Mouse (Mus musculus): ENCODE measurements at regions not wholly inside any gene's neighbourhood (a gene's known extent, or its start where the extent isn't known, plus 50 kb on each side); places are given as distances from the start of the nearest gene placed in this dataset.
A peak's percentile ranks its signal among the peaks of the same experiment; 100 is the strongest.
"Not testable (repeated sequence)": the region's sequence is repeated elsewhere in the genome, so short reads cannot be mapped to it uniquely, and the experiment has no call there.

DNA sequence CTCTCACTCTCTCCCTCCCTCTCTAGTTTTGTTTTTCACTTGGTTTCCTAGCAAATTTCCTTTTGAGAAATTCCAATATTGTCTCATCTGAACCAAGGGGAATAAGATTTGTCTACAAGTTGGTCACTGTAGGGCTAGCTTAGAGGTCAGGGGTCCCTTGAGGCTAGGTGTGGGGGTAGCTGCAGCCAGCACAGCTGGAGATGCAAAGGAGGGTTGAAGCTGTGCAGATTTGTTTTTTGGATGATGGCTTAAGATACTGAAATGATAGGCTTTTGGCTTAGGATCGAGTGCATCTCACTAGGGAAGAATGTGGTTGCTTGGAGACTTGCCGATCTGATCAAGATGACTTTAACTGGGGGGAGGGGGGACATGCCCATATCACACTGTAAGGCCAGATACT lies 88.3 kb upstream of the Tmem28 start:
- Histone ChIP-seq H3K4me2 (ENCODE audit: low read depth, low read length) (no peak overlapping the region), H3K9me3 (ENCODE audit: control insufficient read depth, low read length) (no peaks in the 10 kb centered on the region), H3K4me1 (ENCODE audit: control insufficient read depth, insufficient read depth, low read length) (no peaks in the 10 kb centered on the region), H3K9ac (ENCODE audit: low read depth, low read length) (no peak overlapping the region), H3K36me3 (ENCODE audit: control insufficient read depth, insufficient read depth, low read length) (no peaks in the 10 kb centered on the region), H3K4me3 (ENCODE audit: low read depth, low read length) (no peak overlapping the region), H3K27me3 (replicated peaks; ENCODE audit: control insufficient read depth, insufficient read depth, low read length) (peaks cover 23% of the 10 kb centered on the region), H3K27ac (replicated peaks; ENCODE audit: low read depth, low read length) (no peak overlapping the region)
- WGBS = 64% methylated on average over 2 of the region's 2 CpGs
- ATAC-seq (ENCODE audit: low read depth) (no peak), DNase-seq (ENCODE audit: low spot score) (peak; percentile 12)

- peak; percentile 16 for DNase-seq (ENCODE audit: low spot score)
- H3K27me3 ChIP-seq (replicated peaks; ENCODE audit: control insufficient read depth, insufficient read depth, low read length) = peaks cover 5% of the 10 kb centered on the region
- 4% methylated on average over 1 of the region's 1 CpGs for WGBS
These were observed 95.7 kb upstream of the Tmem28 start for GRCm38 (mm10) chrX:99725101-99725500.

DNA sequence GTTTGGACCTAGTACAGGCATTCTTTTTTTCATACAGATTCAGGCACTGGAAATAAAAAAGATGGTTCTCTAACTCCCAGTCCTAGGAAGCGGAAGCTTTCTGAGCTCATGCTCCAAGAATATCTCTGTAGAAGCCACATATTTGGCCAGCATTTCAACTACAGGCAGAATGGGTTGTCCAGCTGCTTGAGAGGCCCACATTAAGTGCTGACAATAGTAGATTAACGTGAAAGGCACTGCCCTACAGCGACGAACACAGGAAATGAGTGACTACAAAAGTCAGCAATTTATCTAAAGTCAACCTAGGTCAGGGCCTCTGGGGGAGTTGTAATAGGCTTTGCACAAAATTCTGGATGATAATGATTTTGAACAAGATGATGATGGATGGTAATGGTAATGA lies 125.5 kb upstream of the Tmem28 start:
- ATAC-seq (ENCODE audit: low read depth) = no peak
- H3K4me3 ChIP-seq (ENCODE audit: low read depth, low read length) = no peak overlapping the region
- no peak for DNase-seq (ENCODE audit: low spot score)
- H3K9ac ChIP-seq (ENCODE audit: low read depth, low read length) = no peak overlapping the region
- no peaks in the 10 kb centered on the region for H3K36me3 ChIP-seq (ENCODE audit: control insufficient read depth, insufficient read depth, low read length)
- 52% methylated on average over 4 of the region's 4 CpGs for WGBS
- H3K27me3 ChIP-seq (replicated peaks; ENCODE audit: control insufficient read depth, insufficient read depth, low read length) = peaks cover 16% of the 10 kb centered on the region; the same call in 1 of the 2 replicates
- H3K9me3 ChIP-seq (ENCODE audit: control insufficient read depth, low read length) = no peaks in the 10 kb centered on the region
- no peak overlapping the region for H3K27ac ChIP-seq (replicated peaks; ENCODE audit: low read depth, low read length)
- no peak overlapping the region for H3K4me2 ChIP-seq (ENCODE audit: low read depth, low read length)
- H3K4me1 ChIP-seq (ENCODE audit: control insufficient read depth, insufficient read depth, low read length) = no peaks in the 10 kb centered on the region

More at GRCm38 (mm10) chrX:99725101-99725500, 95.7 kb upstream of the Tmem28 start:
- no peak overlapping the region for H3K4me2 ChIP-seq (ENCODE audit: low read depth, low read length)
- H3K9ac ChIP-seq (ENCODE audit: low read depth, low read length) = no peak overlapping the region
- H3K9me3 ChIP-seq (ENCODE audit: control insufficient read depth, low read length) = no peaks in the 10 kb centered on the region
- no peak for ATAC-seq (ENCODE audit: low read depth)
- H3K4me3 ChIP-seq (ENCODE audit: low read depth, low read length) = no peak overlapping the region
- no peak overlapping the region for H3K27ac ChIP-seq (replicated peaks; ENCODE audit: low read depth, low read length)
- no peaks in the 10 kb centered on the region for H3K4me1 ChIP-seq (ENCODE audit: control insufficient read depth, insufficient read depth, low read length)
- H3K36me3 ChIP-seq (ENCODE audit: control insufficient read depth, insufficient read depth, low read length) = no peaks in the 10 kb centered on the region

GRCm38 (mm10) chrX:99690971-99691370 lies 129.8 kb upstream of the Tmem28 start:
- Histone ChIP-seq H3K4me1 (ENCODE audit: control insufficient read depth, insufficient read depth, low read length) (no peaks in the 10 kb centered on the region), H3K27ac (replicated peaks; ENCODE audit: low read depth, low read length) (no peak overlapping the region), H3K27me3 (replicated peaks; ENCODE audit: control insufficient read depth, insufficient read depth, low read length) (peaks cover 22% of the 10 kb centered on the region), H3K4me2 (ENCODE audit: low read depth, low read length) (no peak overlapping the region), H3K9me3 (ENCODE audit: control insufficient read depth, low read length) (no peaks in the 10 kb centered on the region), H3K4me3 (ENCODE audit: low read depth, low read length) (no peak overlapping the region), H3K36me3 (ENCODE audit: control insufficient read depth, insufficient read depth, low read length) (no peaks in the 10 kb centered on the region), H3K9ac (ENCODE audit: low read depth, low read length) (no peak overlapping the region)
- WGBS = 72% methylated on average over 4 of the region's 4 CpGs
- DNase-seq (ENCODE audit: low spot score) (no peak), ATAC-seq (ENCODE audit: low read depth) (no peak)

DNA sequence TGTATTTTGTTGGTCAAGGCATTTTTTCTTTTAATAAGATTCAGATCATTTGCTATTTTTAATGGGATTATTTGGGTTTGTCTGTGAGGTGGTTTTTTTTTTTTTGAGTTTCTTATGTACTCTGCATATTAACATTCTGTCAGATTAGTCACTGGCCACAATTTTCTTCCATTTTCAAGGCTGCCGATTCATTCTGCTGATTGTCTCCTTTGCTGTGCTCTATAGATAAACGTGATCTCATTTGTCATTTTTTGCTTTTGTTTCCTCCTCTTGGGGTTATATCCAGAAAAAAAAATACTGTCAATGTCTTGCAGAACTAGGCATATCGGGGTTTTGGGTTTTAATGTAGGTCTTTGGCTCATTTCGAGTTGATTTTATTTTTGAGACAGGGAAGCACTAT lies 131.1 kb upstream of the Tmem28 start:
- no peaks in the 10 kb centered on the region for H3K36me3 ChIP-seq (ENCODE audit: control insufficient read depth, insufficient read depth, low read length)
- no peaks in the 10 kb centered on the region for H3K9me3 ChIP-seq (ENCODE audit: control insufficient read depth, low read length)
- H3K4me2 ChIP-seq (ENCODE audit: low read depth, low read length) = no peak overlapping the region
- no peak for ATAC-seq (ENCODE audit: low read depth)
- H3K27me3 ChIP-seq (replicated peaks; ENCODE audit: control insufficient read depth, insufficient read depth, low read length) = peaks cover 24% of the 10 kb centered on the region
- WGBS = 76% methylated on average over 4 of the region's 4 CpGs
- H3K9ac ChIP-seq (ENCODE audit: low read depth, low read length) = no peak overlapping the region
- no peaks in the 10 kb centered on the region for H3K4me1 ChIP-seq (ENCODE audit: control insufficient read depth, insufficient read depth, low read length)
- DNase-seq (ENCODE audit: low spot score) = no peak
- H3K27ac ChIP-seq (replicated peaks; ENCODE audit: low read depth, low read length) = no peak overlapping the region
- no peak overlapping the region for H3K4me3 ChIP-seq (ENCODE audit: low read depth, low read length)

DNA sequence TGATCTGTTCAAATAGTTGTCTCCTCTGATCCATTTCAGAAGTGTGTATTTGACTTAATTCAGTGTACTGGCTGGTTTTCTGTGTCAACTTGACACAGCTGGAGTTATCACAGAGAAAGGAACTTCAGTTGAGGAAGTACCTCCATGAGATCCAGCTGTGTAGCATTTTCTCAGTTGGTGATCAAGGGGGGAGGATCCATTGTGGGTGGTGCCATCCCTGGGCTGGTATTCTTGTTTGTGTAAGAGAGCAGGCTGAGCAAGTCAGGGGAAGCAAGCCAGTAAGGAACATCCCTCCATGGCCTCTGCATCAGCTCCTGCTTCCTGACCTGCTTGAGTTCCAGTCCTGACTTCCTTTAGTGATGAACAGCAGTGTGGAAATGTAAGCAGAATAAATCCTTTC lies 138.3 kb upstream of the Tmem28 start:
- H3K4me1 ChIP-seq (ENCODE audit: control insufficient read depth, insufficient read depth, low read length); H3K27ac ChIP-seq (replicated peaks; ENCODE audit: low read depth, low read length); H3K27me3 ChIP-seq (replicated peaks; ENCODE audit: control insufficient read depth, insufficient read depth, low read length); H3K4me3 ChIP-seq (ENCODE audit: low read depth, low read length); H3K36me3 ChIP-seq (ENCODE audit: control insufficient read depth, insufficient read depth, low read length); H3K9ac ChIP-seq (ENCODE audit: low read depth, low read length); H3K9me3 ChIP-seq (ENCODE audit: control insufficient read depth, low read length); H3K4me2 ChIP-seq (ENCODE audit: low read depth, low read length); ATAC-seq (ENCODE audit: low read depth); DNase-seq (ENCODE audit: low spot score): not testable (repeated sequence)

GRCm38 (mm10) chrX:99667596-99667995 lies 153.2 kb upstream of the Tmem28 start:
- ATAC-seq (ENCODE audit: low read depth) = no peak
- WGBS = 57% methylated on average over 2 of the region's 2 CpGs
- Histone ChIP-seq H3K4me1 (ENCODE audit: control insufficient read depth, insufficient read depth, low read length) (no peaks in the 10 kb centered on the region), H3K27ac (replicated peaks; ENCODE audit: low read depth, low read length) (no peak overlapping the region), H3K9ac (ENCODE audit: low read depth, low read length) (no peak overlapping the region), H3K4me2 (ENCODE audit: low read depth, low read length) (no peak overlapping the region), H3K27me3 (replicated peaks; ENCODE audit: control insufficient read depth, insufficient read depth, low read length) (peaks cover 21% of the 10 kb centered on the region), H3K4me3 (ENCODE audit: low read depth, low read length) (no peak overlapping the region), H3K36me3 (ENCODE audit: control insufficient read depth, insufficient read depth, low read length) (no peaks in the 10 kb centered on the region), H3K9me3 (ENCODE audit: control insufficient read depth, low read length) (no peaks in the 10 kb centered on the region)
- no peak for DNase-seq (ENCODE audit: low spot score)

- Histone ChIP-seq H3K9ac (ENCODE audit: low read depth, low read length) (no peak overlapping the region), H3K9me3 (ENCODE audit: control insufficient read depth, low read length) (no peaks in the 10 kb centered on the region), H3K27me3 (replicated peaks; ENCODE audit: control insufficient read depth, insufficient read depth, low read length) (peaks cover 11% of the 10 kb centered on the region), H3K4me2 (ENCODE audit: low read depth, low read length) (no peak overlapping the region), H3K4me1 (ENCODE audit: control insufficient read depth, insufficient read depth, low read length) (no peaks in the 10 kb centered on the region), H3K36me3 (ENCODE audit: control insufficient read depth, insufficient read depth, low read length) (no peaks in the 10 kb centered on the region), H3K4me3 (ENCODE audit: low read depth, low read length) (no peak overlapping the region), H3K27ac (replicated peaks; ENCODE audit: low read depth, low read length) (no peak overlapping the region)
- 44% methylated on average over 3 of the region's 3 CpGs for WGBS
- no peak for DNase-seq (ENCODE audit: low spot score)
- ATAC-seq (ENCODE audit: low read depth) = no peak
These were observed 158.3 kb upstream of the Tmem28 start for GRCm38 (mm10) chrX:99662566-99662965.

DNA sequence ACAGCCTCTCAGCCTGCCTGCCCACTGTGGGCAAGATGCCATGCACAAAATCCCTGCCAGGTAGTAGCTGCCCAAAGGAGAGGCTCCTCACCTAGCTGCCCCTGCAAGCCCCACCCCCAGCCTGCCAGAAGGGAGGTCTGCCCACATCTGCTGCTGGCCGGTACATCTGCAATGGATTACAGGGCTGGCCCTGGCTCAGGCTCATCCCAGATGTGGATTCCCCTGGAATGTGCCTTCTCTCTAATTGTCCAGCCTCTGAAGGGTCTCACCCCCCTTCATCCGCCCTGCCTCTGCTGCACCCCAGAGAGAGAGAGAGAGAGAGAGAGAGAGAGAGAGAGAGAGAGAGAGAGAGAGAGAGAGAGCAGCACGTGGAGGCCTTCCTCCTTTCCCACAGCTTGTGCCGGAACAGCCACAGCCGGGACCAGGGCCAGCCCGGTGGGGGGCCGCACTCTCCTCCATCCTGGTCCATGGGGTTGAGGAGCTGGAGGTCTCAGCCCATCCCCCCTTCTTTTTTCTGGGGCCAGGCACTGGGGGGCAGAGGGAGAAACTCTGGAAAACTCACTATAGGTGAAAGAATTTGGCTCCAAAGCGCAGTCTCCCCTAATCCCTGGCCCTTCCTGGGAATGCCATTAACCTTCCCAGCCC lies 161.2 kb upstream of the Tmem28 start:
- Histone ChIP-seq H3K36me3 (ENCODE audit: control insufficient read depth, insufficient read depth, low read length) (no peaks in the 10 kb centered on the region), H3K27me3 (replicated peaks; ENCODE audit: control insufficient read depth, insufficient read depth, low read length) (peaks cover 26% of the 10 kb centered on the region), H3K27ac (replicated peaks; ENCODE audit: low read depth, low read length) (no peak overlapping the region), H3K4me2 (ENCODE audit: low read depth, low read length) (no peak overlapping the region), H3K9ac (ENCODE audit: low read depth, low read length) (no peak overlapping the region), H3K9me3 (ENCODE audit: control insufficient read depth, low read length) (no peaks in the 10 kb centered on the region), H3K4me1 (ENCODE audit: control insufficient read depth, insufficient read depth, low read length) (no peaks in the 10 kb centered on the region), H3K4me3 (ENCODE audit: low read depth, low read length) (no peak overlapping the region)
- WGBS = 39% methylated on average over 3 of the region's 8 CpGs
- ATAC-seq (ENCODE audit: low read depth) (peak; percentile 66), DNase-seq (ENCODE audit: low spot score) (peak; percentile 62)
